Mouse (Mus musculus): ENCODE measurements around the gene Mtor. TPM values are rescaled to one million over a fixed set of nuclear protein-coding genes. Genes with fewer than 3 reads are reported as not detected.

Mtor gene
- polyA plus RNA-seq, 1 experiment, result 29.7 TPM

DNA sequence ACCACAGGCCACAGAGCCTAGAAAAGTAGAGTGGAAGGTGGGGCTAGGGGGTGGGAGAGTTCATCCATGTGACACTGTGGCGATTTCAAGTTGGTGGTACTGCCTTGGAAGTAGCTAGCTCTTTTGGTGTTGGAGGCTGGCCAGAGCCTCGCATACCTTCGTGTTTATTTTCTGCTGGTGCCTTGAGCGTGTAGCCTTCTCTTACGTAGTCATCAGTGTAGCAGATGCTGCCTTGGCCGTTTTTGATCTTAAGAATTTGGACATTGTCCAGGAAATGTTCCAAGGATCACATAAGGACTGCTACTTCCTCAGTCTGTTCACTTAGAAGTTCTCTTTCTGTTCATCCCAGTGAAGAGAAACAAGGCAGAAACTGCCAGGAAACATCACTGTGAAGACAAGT, 42.1 kb downstream of the Mtor start:
- no peak for TF ChIP-seq USF1 (IDR thresholded peaks at IDR 0.05; ENCODE audit: low read depth)

DNA sequence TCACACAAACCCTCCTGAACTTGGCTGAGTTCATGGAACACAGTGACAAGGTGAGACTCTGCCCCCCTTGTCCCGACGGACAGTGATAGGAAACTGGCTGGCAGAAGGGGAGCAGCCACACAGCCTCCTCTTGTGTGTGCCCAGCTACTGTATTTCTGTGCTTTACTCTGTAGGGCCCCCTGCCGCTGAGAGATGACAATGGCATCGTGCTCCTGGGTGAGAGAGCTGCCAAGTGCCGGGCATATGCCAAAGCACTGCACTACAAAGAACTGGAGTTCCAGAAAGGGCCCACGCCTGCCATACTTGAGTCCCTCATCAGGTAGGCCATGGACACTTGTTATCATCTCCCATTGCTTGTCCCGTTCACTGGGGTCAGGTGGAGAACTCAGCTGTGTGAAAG, 43.0 kb downstream of the Mtor start:
- TF ChIP-seq REST (IDR thresholded peaks at IDR 0.05; ENCODE audit: insufficient read depth, insufficient read length) (no peak), TCF12 (IDR thresholded peaks at IDR 0.05; ENCODE audit: insufficient read depth, poor library complexity, severe bottlenecking) (no peak), E2F4 (IDR thresholded peaks at IDR 0.05; ENCODE audit: insufficient read depth) (no peak), USF1 (IDR thresholded peaks at IDR 0.05; ENCODE audit: low read depth) (no peak), CEBPB (IDR thresholded peaks at IDR 0.05; ENCODE audit: insufficient read depth, poor library complexity, severe bottlenecking) (no peak), MAX (IDR thresholded peaks at IDR 0.05; ENCODE audit: low read depth) (no peak), TCF3 (IDR thresholded peaks at IDR 0.05; ENCODE audit: insufficient read length, low read depth) (no peak), MYOG (IDR thresholded peaks at IDR 0.05; ENCODE audit: control insufficient read depth in 1 of 3, insufficient read depth in 1 of 3, insufficient read length in 2 of 3, low read depth in 2 of 3) (no peak), MYOD1 (IDR thresholded peaks at IDR 0.05; ENCODE audit: control insufficient read depth in 1 of 3, insufficient read length in 2 of 3, low read depth in 2 of 3) (no peak)
- Histone ChIP-seq H3K36me3 (ENCODE audit: control insufficient read depth, insufficient read depth) (no peaks in the 10 kb centered on the region), H3K4me2 (ENCODE audit: low read depth) (no peak overlapping the region), H3K27me3 (ENCODE audit: control insufficient read depth, insufficient read depth, insufficient read length) (no peaks in the 10 kb centered on the region), H3K79me2 (ENCODE audit: control insufficient read depth, insufficient read depth) (no peaks in the 10 kb centered on the region), H3ac (ENCODE audit: control insufficient read depth, insufficient read length) (no peak overlapping the region), H3K4me3 (no peak overlapping the region)

More for the DNA sequence above, 42.1 kb downstream of the Mtor start:
- Histone ChIP-seq H3K27me3 (ENCODE audit: control insufficient read depth, insufficient read depth, insufficient read length) (no peaks in the 10 kb centered on the region), H3K36me3 (ENCODE audit: control insufficient read depth, insufficient read depth) (peaks cover 5% of the 10 kb centered on the region), H3K4me3 (no peak overlapping the region), H3K4me2 (ENCODE audit: low read depth) (no peak overlapping the region), H3ac (ENCODE audit: control insufficient read depth, insufficient read length) (no peak overlapping the region), H3K79me2 (ENCODE audit: control insufficient read depth, insufficient read depth) (no peaks in the 10 kb centered on the region)

DNA sequence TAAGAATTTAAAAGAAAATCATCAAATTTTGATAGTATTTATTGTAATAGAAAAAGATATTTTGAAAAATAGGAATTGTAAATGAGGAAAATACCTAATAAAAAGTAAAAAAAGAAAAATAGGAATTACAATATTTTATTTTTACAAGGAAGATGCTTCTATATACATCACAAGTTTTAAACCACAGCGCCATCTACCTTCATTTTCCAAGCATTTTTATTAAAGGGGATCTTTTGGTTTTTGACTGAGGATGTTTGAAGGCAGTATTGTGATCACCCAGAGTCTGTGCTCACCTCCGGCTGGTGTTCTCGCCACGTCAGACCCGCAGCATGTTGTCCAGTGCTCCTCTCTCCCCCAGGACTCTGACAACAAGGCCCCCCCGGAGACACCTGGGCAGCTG, 46.7 kb downstream of the Mtor start:
- Histone ChIP-seq H3K79me2 (ENCODE audit: control insufficient read depth, insufficient read depth) (no peaks in the 10 kb centered on the region), H3K4me3 (no peak overlapping the region), H3ac (ENCODE audit: control insufficient read depth, insufficient read length) (no peak overlapping the region), H3K36me3 (ENCODE audit: control insufficient read depth, insufficient read depth) (peaks cover 11% of the 10 kb centered on the region), H3K4me2 (ENCODE audit: low read depth) (no peak overlapping the region), H3K27me3 (ENCODE audit: control insufficient read depth, insufficient read depth, insufficient read length) (no peaks in the 10 kb centered on the region)
- TF ChIP-seq CEBPB (IDR thresholded peaks at IDR 0.05; ENCODE audit: insufficient read depth, poor library complexity, severe bottlenecking) (no peak), TCF12 (IDR thresholded peaks at IDR 0.05; ENCODE audit: insufficient read depth, poor library complexity, severe bottlenecking) (no peak)

DNA sequence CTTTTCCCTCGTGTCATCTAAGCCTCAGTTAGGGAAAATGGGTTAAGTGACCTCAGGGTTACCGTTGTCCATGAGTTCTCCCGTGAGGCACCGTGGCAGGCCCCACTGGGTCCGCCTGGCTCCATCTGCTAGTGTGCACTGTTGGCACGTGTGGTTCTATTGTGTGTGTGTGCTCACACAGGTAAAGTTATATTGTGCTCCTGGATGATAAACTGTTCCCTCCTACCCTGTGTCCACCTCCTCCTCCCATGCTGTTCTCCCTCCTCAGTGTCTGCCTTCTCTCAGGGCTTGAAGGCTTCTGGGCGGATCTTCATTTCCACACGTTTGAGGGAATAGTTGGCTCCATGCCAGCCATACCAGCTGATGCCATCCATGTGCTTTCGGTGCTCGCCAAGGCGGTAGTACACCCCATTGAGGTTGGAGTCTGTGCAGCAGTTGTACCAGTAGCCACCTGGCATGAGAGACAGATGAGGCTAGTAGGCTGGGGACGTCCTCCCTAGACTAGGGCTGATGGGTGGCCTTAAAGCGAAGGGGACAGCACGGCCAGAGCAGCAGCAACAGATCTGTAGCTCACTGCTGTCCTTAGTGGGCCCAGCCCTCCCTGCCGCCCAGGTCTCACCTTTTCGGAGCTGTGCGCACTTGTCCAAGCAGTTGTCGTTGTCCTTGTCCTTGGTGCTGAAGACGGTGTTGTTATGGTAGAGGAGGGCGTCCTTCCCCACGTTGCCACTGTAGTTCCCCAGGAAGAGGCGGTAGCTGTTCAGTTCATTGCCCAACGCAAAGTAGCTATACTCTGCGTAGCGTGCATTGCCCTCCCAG, 47.7 kb downstream of the Mtor start:
- no peaks in the 10 kb centered on the region for H3K79me2 ChIP-seq (ENCODE audit: control insufficient read depth, insufficient read depth)
- no peak overlapping the region for H3K4me2 ChIP-seq (ENCODE audit: low read depth)
- no peak overlapping the region for H3ac ChIP-seq (ENCODE audit: control insufficient read depth, insufficient read length)
- peaks cover 11% of the 10 kb centered on the region for H3K36me3 ChIP-seq (ENCODE audit: control insufficient read depth, insufficient read depth)
- H3K4me3 ChIP-seq, result no peak overlapping the region
- no peaks in the 10 kb centered on the region for H3K27me3 ChIP-seq (ENCODE audit: control insufficient read depth, insufficient read depth, insufficient read length)
- TF ChIP-seq REST (IDR thresholded peaks at IDR 0.05; ENCODE audit: insufficient read depth, insufficient read length), result peak; percentile 77
- no peak for TF ChIP-seq E2F4 (IDR thresholded peaks at IDR 0.05; ENCODE audit: insufficient read depth)
- TF ChIP-seq MAX (IDR thresholded peaks at IDR 0.05; ENCODE audit: low read depth), result no peak
- TF ChIP-seq CEBPB (IDR thresholded peaks at IDR 0.05; ENCODE audit: insufficient read depth, poor library complexity, severe bottlenecking), result no peak
- TF ChIP-seq MYOG (IDR thresholded peaks at IDR 0.05; ENCODE audit: control insufficient read depth in 1 of 3, insufficient read depth in 1 of 3, insufficient read length in 2 of 3, low read depth in 2 of 3), result no peak

DNA sequence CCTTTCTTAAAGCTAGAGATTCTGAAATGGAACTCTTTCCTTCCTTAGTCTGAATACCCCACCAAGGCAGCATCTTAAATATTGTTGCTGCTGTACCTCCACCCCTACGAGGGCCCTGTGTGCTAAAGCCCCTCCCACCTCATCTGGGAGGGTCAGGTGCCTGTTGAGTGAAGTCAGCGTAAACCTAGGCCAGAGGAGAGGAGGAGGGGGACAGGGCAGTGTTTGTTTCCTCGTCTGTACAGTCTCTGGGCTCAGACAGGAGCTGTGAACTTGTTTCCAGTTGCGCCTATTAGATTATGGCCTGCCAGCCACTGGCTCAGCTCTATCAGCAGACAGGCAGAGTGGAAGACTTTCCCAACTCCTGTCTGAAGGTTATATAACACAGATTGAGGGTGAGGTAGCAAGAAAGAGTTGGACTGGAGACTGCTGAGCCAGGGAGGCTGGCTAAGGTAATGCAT, 52.0 kb downstream of the Mtor start, which contains the start of gene Angptl7:
TSS of gene Angptl7 (minus strand) at position 51 of the 458 bp plus-strand sequence.
- Histone ChIP-seq H3K4me3 (no peak within 1 kb of the TSS), H3K79me2 (ENCODE audit: control insufficient read depth, insufficient read depth) (no peaks in the 10 kb centered on the region), H3K27me3 (ENCODE audit: control insufficient read depth, insufficient read depth, insufficient read length) (no peaks in the 10 kb centered on the region), H3ac (ENCODE audit: control insufficient read depth, insufficient read length) (no peak within 1 kb of the TSS), H3K36me3 (ENCODE audit: control insufficient read depth, insufficient read depth) (peaks cover 15% of the 10 kb centered on the region), H3K4me2 (ENCODE audit: low read depth) (no peak within 1 kb of the TSS)
- no peak for TF ChIP-seq MYOD1 (IDR thresholded peaks at IDR 0.05; ENCODE audit: control insufficient read depth in 1 of 3, insufficient read length in 2 of 3, low read depth in 2 of 3)
- TF ChIP-seq TCF12 (IDR thresholded peaks at IDR 0.05; ENCODE audit: insufficient read depth, poor library complexity, severe bottlenecking), result no peak
- no peak for TF ChIP-seq REST (IDR thresholded peaks at IDR 0.05; ENCODE audit: insufficient read depth, insufficient read length)
- no peak for TF ChIP-seq TCF3 (IDR thresholded peaks at IDR 0.05; ENCODE audit: insufficient read length, low read depth)
- no peak for TF ChIP-seq POLR2AphosphoS2 (IDR thresholded peaks at IDR 0.05; ENCODE audit: insufficient read length, low read depth)
- no peak for TF ChIP-seq SRF (IDR thresholded peaks at IDR 0.05; ENCODE audit: control insufficient read depth, insufficient read length, low read depth)
- no peak for TF ChIP-seq USF1 (IDR thresholded peaks at IDR 0.05; ENCODE audit: low read depth)
- no peak for TF ChIP-seq MAX (IDR thresholded peaks at IDR 0.05; ENCODE audit: low read depth)
- TF ChIP-seq CEBPB (IDR thresholded peaks at IDR 0.05; ENCODE audit: insufficient read depth, poor library complexity, severe bottlenecking), result no peak
- no peak for TF ChIP-seq POLR2A (IDR thresholded peaks at IDR 0.05; ENCODE audit: insufficient read length, low read depth)
- TF ChIP-seq E2F4 (IDR thresholded peaks at IDR 0.05; ENCODE audit: insufficient read depth), result no peak
- no peak for TF ChIP-seq MYOG (IDR thresholded peaks at IDR 0.05; ENCODE audit: control insufficient read depth in 1 of 3, insufficient read depth in 1 of 3, insufficient read length in 2 of 3, low read depth in 2 of 3)
